Mouse (Mus musculus) ZHBTc4 (cell line): Measurements from ENCODE around the gene Hdac9.

Source experiments
- DNase-seq: peaks from one replicate; pipeline ENCODE4 v3.0.0-alpha.2; 2011; ENCODE audit warnings: low read depth, low spot score

The Hdac9 gene

DNA sequence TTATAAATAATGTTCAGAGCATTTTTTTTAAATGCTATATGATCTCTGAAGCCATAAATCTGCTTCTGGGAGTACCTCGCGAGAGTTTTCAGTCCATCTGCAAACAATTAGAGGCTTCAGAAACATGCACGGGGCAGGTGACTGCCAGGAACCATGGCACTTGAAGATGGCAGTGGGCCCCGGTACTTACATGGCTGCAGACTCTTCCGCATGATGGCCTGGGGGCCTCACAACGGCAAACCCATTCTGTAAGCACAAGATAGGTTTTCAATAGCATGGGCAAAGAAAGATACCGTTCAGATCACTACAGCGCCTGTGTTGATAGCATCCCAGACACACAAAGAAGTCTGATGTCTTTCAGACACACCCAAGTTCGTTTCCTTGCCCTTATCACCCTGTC lies 695.9 kb downstream of the Hdac9 start:
- no peak for DNase-seq

- peak; percentile 55 for DNase-seq
Observed at GRCm38 (mm10) chr12:34220051-34220926, 696.6 kb downstream of the Hdac9 start.

- DNase-seq = no peak
Observed at GRCm38 (mm10) chr12:34218561-34218960, 698.3 kb downstream of the Hdac9 start.

GRCm38 (mm10) chr12:34215023-34216020 lies 701.6 kb downstream of the Hdac9 start:
- no peak for DNase-seq

DNA sequence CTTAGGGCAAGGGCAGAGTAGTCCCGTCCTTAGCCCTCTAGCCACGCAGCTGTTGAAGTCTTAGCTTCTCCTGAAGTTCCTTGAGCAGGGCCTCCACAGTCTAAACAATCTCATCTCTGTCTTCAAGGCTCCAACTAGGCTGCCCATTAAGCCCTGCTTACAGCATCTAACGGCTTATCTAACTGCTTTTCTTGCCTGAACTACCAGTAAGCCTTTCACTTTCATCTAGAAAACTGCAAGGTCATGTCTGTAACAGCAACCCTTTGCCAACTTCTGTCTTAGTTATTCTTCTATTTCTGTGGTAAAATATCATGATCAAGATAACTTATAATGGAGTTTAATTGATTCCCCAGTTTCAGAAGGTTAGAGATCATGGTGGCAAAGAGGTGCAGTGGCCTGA lies 704.7 kb downstream of the Hdac9 start:
- no peak for DNase-seq

GRCm38 (mm10) chr12:34201471-34201870 lies 715.4 kb downstream of the Hdac9 start:
- DNase-seq = no peak

DNA sequence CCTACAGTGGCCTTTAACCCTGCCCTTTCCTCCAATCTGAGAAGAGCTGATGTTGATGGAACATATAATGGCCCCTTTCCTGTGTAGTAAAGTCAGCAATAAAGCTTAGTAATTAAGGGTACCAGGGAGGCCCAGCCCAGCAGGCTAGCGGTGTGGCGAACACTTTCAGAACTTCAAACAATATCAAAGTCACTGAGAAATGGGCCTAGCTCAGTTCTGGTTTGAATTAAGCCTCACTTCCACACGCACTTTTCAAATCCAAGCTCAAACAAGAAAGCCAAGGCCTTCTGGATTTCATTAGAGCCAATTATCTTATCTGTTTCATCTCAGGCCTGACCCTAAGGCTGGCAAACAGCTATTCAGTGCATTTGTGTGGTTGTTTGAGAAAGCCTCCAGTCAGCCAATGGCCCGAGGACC lies 716.9 kb downstream of the Hdac9 start:
- no peak for DNase-seq

DNA sequence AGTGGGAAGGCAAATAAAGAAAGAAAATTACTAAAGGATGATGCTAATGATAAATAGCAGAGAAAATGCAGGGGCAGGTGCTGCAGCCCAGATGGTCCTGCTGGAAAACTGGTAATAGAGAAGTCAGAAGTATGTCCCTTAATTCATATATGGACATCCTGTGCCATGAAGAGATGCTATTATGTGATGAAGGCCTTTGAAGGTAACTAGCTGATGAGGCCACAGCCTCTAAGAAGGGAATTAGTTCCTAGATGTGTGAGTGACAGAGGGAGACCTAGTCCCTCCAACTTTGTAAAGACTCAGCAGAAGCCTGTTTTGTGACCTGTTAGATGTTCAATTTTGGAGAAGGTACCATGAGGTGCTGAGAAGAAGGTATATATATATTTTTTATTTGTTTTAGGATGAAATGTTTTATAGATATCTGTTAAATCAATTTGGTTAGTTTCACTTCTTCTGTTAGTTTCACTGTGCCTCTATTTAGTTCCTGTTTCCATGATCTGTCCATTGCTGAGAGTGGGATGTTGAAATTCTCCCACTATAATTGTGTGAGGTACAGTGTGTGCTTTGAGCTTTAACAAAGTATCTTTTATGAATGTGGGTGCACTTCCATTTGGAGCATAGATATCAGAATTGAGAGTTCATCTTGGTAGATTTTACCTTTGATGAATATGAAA lies 721.6 kb downstream of the Hdac9 start:
- DNase-seq = no peak

GRCm38 (mm10) chr12:34194116-34194515 lies 722.8 kb downstream of the Hdac9 start:
- no peak for DNase-seq

DNA sequence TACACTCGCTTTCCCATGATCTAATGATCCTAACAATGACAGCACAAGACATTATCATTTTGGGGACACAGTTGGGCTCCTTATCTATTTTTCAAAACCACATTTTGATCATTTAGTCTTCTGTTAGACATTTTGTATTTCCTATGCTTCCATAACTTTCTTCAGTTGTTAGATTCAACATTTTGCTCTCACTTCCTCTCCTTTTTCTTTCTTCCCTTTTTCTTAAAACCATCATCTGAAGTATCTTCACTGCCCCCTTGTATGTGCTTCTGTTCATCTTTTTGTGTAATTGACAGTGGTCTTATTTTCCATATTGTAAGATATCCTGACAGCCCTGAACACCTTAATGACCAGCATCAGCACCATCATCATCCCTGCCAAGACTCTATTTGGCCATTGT lies 725.6 kb downstream of the Hdac9 start:
- DNase-seq = no peak

- DNase-seq = no peak
Observed at GRCm38 (mm10) chr12:34178931-34179330, 738.0 kb downstream of the Hdac9 start.

DNA sequence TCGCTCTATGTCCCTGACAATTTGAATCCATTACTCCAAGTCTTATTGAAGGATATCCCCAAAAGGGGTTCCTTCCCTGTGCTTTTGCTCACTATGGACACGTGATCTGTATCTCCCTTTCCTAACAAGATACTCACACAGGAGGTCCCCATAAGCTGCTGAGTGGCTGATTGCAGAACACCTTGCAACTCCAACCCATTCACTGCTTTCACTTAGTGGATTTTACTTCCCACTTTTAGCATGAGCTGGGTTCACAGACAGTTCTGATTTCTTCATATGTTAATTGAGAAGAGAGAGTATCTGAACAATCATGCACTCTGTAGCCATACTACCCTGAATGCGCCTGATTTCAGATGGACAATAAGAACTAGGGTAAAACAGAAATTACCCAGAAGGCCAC lies 740.1 kb downstream of the Hdac9 start:
- no peak for DNase-seq

GRCm38 (mm10) chr12:34173036-34173435 lies 743.9 kb downstream of the Hdac9 start:
- DNase-seq = no peak

GRCm38 (mm10) chr12:34170601-34171000 lies 746.3 kb downstream of the Hdac9 start:
- DNase-seq = no peak

- no peak for DNase-seq
Observed at GRCm38 (mm10) chr12:34165674-34166073, 751.2 kb downstream of the Hdac9 start.

DNA sequence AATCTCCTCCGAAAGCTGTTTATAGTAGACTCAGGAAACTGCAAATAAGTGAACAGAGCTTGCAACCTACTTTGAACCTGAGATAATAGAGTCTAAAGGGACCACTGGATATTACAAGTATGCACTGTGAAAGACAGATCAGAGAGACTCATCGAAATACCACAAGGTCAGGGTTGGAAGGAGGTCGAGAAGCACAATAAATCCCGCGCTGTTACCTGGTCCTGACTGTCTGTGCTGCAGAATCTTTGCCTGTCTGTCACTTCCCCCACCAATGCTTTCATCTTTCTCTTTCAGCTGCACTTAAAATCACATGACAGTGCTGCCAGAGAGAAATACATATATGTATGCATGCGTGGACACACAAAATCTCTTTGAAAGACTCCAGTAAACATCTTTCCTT lies 760.6 kb downstream of the Hdac9 start:
- DNase-seq = no peak

DNA sequence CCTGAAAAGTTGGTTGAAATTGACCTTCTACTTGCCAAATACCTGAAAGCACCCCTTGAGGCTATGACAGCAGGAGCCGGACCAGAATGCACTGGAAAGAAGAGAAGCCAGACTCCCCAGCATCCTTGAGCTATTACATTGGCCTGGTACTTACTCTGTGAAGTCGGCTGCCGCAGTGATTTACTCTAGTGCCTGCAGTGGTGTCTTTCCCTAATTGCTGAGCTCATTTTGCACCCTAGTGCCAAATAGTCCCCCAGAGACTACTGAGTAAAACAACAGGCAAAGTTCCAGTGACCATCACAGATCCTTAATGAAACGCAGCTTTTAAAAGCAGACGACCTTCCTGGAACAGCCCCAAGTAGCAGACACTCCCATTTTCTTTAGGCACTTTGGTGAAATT lies 761.2 kb downstream of the Hdac9 start:
- DNase-seq = no peak

GRCm38 (mm10) chr12:34154757-34155156 lies 762.1 kb downstream of the Hdac9 start:
- DNase-seq = no peak

GRCm38 (mm10) chr12:34151336-34151735 lies 765.6 kb downstream of the Hdac9 start:
- DNase-seq = peak; percentile 3

GRCm38 (mm10) chr12:34142743-34143142 lies 774.2 kb downstream of the Hdac9 start:
- no peak for DNase-seq

DNA sequence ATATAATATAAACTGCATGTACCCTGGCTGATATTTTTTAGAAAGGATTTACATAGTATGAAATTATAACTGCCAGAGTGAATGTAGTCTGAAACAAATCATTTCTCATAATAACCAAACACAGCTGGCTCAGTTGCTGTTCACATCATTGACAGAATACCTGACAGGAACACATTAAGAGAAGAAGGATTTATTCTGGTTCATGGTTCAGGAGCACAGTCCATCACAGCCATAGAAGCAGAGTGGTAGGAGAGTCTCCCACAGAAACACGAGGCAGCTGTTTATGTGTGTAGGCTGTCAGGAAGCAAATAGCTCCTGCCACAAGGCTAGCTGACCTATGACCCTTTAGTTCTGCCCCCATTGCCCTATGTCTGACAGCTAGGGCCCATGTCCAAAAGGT lies 803.6 kb downstream of the Hdac9 start:
- DNase-seq = no peak

GRCm38 (mm10) chr12:34092953-34093352 lies 823.9 kb downstream of the Hdac9 start:
- no peak for DNase-seq
